Mouse (Mus musculus) neural tube, embryonic 11.5 days (tissue): ENCODE measurements around the gene Wnt3a. TPM values are rescaled to one million over a fixed set of nuclear protein-coding genes. Genes with fewer than 3 reads are reported as not detected.

Experiments used
- ATAC-seq: fragments of 200-750 bp; cut with Nextera tagmentation; 2 replicates; pipeline ENCODE4 v1.8.0; 2017; ENCODE audit warnings: moderate number of reproducible peaks, mild to moderate bottlenecking, moderate TSS enrichment, moderate library complexity; ENCODE audit not compliant: insufficient read depth, low FRiP score, low TSS enrichment
- DNase-seq: peaks from one replicate; pipeline ENCODE4 v3.0.0-alpha.2; 2015; ENCODE audit warnings: low spot score
- H3K27ac ChIP-seq: fragments of 300-500 bp; sonication (generic); 2 replicates; pipeline ENCODE4 v1.5.1; 2014; ENCODE audit warnings: low read depth, mild to moderate bottlenecking, low read length
- H3K27me3 ChIP-seq: fragments of 300-500 bp; sonication (generic); 2 replicates; pipeline ENCODE4 v1.6.1; 2014; ENCODE audit warnings: mild to moderate bottlenecking, low read length, mixed read lengths; ENCODE audit not compliant: control insufficient read depth, insufficient read depth
- H3K36me3 ChIP-seq: fragments of 300-500 bp; sonication (generic); 2 replicates; pipeline ENCODE4 v1.6.1; 2014; ENCODE audit warnings: mild to moderate bottlenecking, low read length, moderate library complexity, mixed read lengths; ENCODE audit not compliant: control insufficient read depth, insufficient read depth
- H3K4me1 ChIP-seq: fragments of 300-500 bp; sonication (generic); 2 replicates; pipeline ENCODE4 v1.6.1; 2014; ENCODE audit warnings: low read length, mixed read lengths; ENCODE audit not compliant: control insufficient read depth, insufficient read depth
- H3K4me2 ChIP-seq: fragments of 300-500 bp; sonication (generic); 2 replicates; pipeline ENCODE4 v1.6.1; 2014; ENCODE audit warnings: low read depth, mild to moderate bottlenecking, moderate library complexity
- H3K4me3 ChIP-seq: fragments of 300-500 bp; sonication (generic); 2 replicates; pipeline ENCODE4 v1.5.1; 2014; ENCODE audit warnings: low read depth, low read length
- H3K9ac ChIP-seq: fragments of 300-500 bp; sonication (generic); 2 replicates; pipeline ENCODE4 v1.6.1; 2014; ENCODE audit warnings: mild to moderate bottlenecking, low read length
- H3K9me3 ChIP-seq: fragments of 300-500 bp; sonication (generic); 2 replicates; pipeline ENCODE4 v1.6.1; 2016; ENCODE audit warnings: low read length; ENCODE audit not compliant: control insufficient read depth
- WGBS: fragments of 180-500 bp; shearing (Covaris S2); extraction: QIAGEN DNeasy Blood & Tissue Kit; methylation state at CpG from one replicate; pipeline ENCODE4 v1.1.7; 2014; 5-methylcytosine and 5-hydroxymethylcytosine counted together
- polyA plus RNA-seq: library from polyadenylated mRNA; unstranded; fragments of >200 nt; fragmentation: Nextera tagmentation; extraction: Ambion mirVana; gene quantifications from 2 replicates; pipeline ENCODE4 v1.2.1, GENCODE M21; 2014

The Wnt3a gene
- polyA plus RNA-seq, 1 experiment from 2014 or later, result 3.3 TPM

DNA sequence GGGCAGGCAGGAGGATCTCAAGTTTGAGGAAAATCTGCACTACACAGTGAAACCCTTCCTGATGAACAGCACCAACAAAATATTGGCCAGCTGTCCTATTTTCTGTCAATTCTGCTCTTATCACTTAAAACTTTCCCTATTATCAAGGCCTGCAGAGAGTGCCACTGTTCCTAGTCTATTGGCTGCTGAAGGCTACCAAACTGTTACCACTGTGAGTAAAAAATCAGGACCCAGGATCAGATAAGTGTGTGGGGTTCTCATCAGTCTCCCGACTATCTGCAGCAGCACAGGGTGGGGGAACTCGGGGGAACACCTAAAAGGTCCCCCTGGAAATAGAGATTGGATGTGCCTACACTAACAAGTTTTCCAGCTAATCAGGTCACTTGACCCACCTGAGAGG, 65.4 kb downstream of the Wnt3a start:
- Histone ChIP-seq H3K4me1 (peaks cover 19% of the 10 kb centered on the region), H3K9me3 (no peaks in the 10 kb centered on the region), H3K36me3 (peaks cover 2% of the 10 kb centered on the region; the same call in 1 of the 2 replicates), H3K4me3 (no peak overlapping the region), H3K27me3 (no peaks in the 10 kb centered on the region), H3K27ac (no peak overlapping the region), H3K4me2 (no peak overlapping the region), H3K9ac (no peak overlapping the region)
- no peak for ATAC-seq
- no peak for DNase-seq
- WGBS, result 87% methylated on average over 2 of the region's 2 CpGs

DNA sequence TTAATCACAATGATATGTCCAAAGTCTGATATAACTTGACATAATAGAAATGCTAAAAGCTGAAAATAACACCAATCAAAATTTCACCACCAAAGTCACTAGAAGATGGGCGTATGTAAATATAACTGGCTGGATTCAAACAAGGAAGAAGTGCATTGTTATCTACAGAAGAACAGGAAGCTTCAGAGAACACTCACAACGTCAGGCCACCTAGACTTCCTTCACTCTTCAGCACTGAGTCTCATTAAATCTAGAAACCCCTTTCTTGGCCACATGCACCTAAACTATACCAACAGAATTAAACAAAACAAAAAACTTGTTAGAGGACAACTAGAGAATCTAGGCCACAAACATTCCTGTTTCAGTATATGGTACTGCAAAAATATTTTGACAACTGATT, 66.1 kb downstream of the Wnt3a start:
- Histone ChIP-seq H3K27me3 (no peaks in the 10 kb centered on the region), H3K9ac (no peak overlapping the region), H3K36me3 (peaks cover 2% of the 10 kb centered on the region; the same call in 1 of the 2 replicates), H3K4me1 (peaks cover 19% of the 10 kb centered on the region), H3K27ac (no peak overlapping the region), H3K9me3 (no peaks in the 10 kb centered on the region), H3K4me2 (no peak overlapping the region), H3K4me3 (no peak overlapping the region)
- ATAC-seq (no peak), DNase-seq (no peak)
- WGBS, result 85% methylated on average over 2 of the region's 2 CpGs

DNA sequence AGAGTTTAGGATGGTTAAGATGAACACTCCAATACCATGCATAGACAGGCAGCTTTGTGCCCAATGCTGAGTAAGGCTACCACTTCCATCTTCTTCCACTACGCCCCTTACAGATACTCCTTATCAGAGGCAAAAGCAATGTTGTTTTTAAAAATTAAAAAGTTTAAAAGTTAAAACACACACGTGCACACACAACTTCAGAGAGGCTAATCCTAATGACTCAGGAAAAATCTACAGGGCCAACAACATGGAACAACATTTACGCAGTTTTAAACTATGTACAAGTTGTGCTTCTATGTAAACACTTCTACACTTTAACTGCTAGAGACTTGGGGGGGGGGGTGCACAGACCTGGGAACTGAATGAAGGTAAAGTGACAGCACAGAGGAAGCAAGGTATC, 66.5 kb downstream of the Wnt3a start:
- no peak for ATAC-seq
- Histone ChIP-seq H3K9me3 (no peaks in the 10 kb centered on the region), H3K27ac (no peak overlapping the region), H3K9ac (no peak overlapping the region), H3K4me3 (no peak overlapping the region), H3K4me1 (peaks cover 19% of the 10 kb centered on the region), H3K36me3 (peaks cover 2% of the 10 kb centered on the region; the same call in 1 of the 2 replicates), H3K4me2 (no peak overlapping the region), H3K27me3 (no peaks in the 10 kb centered on the region)
- DNase-seq, result no peak
- WGBS, result 92% methylated on average over 3 of the region's 3 CpGs

DNA sequence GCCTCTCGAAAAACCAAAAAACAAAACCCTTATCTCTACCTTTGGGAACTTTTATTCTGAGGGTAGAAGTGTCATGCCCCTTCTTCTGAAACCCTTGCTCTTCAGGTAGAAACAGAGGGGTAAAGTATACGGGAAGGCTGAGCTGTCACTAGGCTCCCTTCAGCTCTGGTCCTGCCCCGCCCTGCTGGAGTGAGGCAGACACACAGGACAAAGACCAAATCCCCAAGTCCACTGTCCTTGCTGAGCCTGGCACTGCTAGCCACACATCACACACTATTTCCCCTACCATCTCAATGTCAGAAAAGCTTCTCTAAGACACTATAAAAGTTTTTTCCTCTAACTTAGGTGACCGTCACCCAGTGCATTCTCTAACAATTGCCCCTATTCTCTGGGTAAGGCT, 68.2 kb downstream of the Wnt3a start:
- Histone ChIP-seq H3K4me2 (no peak overlapping the region), H3K9ac (no peak overlapping the region), H3K9me3 (no peaks in the 10 kb centered on the region), H3K27ac (no peak overlapping the region), H3K4me1 (peaks cover 16% of the 10 kb centered on the region), H3K4me3 (no peak overlapping the region), H3K36me3 (peaks cover 2% of the 10 kb centered on the region), H3K27me3 (no peaks in the 10 kb centered on the region)
- WGBS, result 92% methylated on average over 4 of the region's 4 CpGs
- DNase-seq, result no peak
- no peak for ATAC-seq

DNA sequence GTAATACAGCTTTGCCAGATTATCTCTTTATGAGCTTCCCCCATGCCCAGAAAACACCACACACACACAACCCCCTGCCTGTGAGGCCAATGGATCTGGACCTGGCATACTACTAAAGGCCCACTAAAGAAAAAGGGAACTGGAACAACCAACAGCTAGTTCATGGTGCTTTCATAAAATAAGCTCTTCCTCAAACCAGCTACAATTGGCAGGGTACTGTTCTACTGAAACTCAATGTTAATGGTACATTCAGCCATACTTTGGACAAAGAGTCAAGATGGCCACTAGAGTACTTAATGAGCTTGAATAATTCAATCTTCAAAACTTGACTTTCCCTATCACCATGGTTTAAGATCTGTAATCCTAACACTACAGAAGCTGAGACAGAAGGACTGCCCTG, 68.9 kb downstream of the Wnt3a start:
- Histone ChIP-seq H3K4me2 (no peak overlapping the region), H3K9ac (no peak overlapping the region), H3K27me3 (no peaks in the 10 kb centered on the region), H3K4me3 (no peak overlapping the region), H3K9me3 (no peaks in the 10 kb centered on the region), H3K4me1 (peaks cover 12% of the 10 kb centered on the region), H3K27ac (no peak overlapping the region), H3K36me3 (peaks cover 2% of the 10 kb centered on the region)
- ATAC-seq (no peak), DNase-seq (no peak)

DNA sequence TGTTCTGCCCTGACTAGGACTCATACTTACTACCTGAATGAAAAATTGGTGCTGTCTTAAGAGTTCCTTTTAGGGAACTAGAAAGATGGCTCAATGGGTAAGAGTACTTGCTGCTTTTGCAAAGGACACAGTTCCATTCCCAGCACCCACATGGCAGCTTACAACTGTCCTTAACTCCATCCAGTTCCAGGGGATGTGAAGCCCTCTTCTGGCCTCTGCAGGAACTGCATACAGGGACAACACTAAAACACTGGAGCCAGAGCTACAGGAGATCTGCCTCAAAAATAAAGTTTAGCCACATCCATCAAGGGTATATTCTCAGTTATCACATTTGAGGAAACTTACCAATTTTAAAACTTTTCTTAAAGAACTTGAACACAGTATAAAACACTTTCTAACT, 71.5 kb downstream of the Wnt3a start:
- Histone ChIP-seq H3K4me1 (no peaks in the 10 kb centered on the region), H3K4me2 (no peak overlapping the region), H3K27me3 (no peaks in the 10 kb centered on the region), H3K9ac (no peak overlapping the region), H3K36me3 (peaks cover 2% of the 10 kb centered on the region), H3K9me3 (no peaks in the 10 kb centered on the region), H3K27ac (no peak overlapping the region), H3K4me3 (no peak overlapping the region)
- ATAC-seq (no peak), DNase-seq (peak; percentile 35)

DNA sequence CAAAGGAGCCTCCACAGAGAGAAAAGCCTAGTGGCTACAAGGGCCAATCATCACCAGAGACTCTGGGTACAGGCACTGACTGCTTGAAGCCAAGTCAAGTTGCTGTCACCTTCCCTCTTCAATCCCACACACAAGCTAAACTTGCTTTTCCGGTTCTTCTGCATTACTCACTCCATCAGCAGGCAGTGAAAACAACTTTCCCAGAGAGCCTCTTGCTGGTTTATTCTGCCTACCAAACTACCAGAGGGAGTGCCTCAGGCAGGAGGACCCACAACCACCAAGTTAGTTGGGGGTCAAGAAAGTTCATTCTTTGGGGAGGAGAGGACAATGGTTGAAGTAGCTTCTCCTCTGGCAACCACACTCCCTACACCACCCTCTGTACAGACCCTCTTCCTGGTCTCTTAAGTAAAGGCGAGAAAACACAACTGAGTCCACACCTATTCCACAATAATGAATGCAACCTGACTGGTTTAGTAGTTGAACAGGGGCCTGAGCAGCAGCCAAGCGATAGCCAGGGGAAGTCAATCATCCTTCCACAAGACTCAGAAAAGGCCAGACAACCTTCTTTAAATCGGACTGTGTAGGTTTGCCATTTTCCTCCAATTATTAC, 72.1 kb downstream of the Wnt3a start:
- Histone ChIP-seq H3K27me3 (no peaks in the 10 kb centered on the region), H3K4me1 (no peaks in the 10 kb centered on the region), H3K36me3 (peaks cover 2% of the 10 kb centered on the region), H3K9me3 (no peaks in the 10 kb centered on the region), H3K4me2 (no peak overlapping the region), H3K27ac (no peak overlapping the region), H3K4me3 (no peak overlapping the region), H3K9ac (no peak overlapping the region)
- ATAC-seq (no peak), DNase-seq (no peak)
- 89% methylated on average over 4 of the region's 4 CpGs for WGBS

DNA sequence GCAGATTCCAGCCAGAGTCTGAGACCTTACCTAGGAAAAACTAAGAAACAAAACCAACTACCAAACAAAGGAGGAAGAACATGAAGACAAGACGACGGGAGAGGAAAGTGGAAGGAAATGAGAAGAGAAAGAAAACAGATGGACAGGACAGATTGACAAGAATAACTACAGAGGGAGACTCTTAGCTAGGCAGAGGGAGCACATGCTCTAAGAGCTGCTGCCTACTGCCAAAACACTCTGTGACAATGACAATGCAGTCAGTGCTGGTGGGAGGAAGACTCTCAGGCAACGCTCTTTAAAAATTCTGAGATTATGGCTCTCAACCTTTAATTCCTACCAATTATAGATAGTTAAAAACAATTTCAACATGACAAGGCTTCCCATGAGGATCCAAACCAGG, 73.6 kb downstream of the Wnt3a start:
- DNase-seq (no peak), ATAC-seq (no peak)
- no peak overlapping the region for H3K9ac ChIP-seq
- no peak overlapping the region for H3K4me3 ChIP-seq
- WGBS, result 89% methylated on average over 3 of the region's 3 CpGs
- no peaks in the 10 kb centered on the region for H3K27me3 ChIP-seq
- no peak overlapping the region for H3K4me2 ChIP-seq
- H3K36me3 ChIP-seq, result peaks cover 2% of the 10 kb centered on the region; the same call in 1 of the 2 replicates
- H3K4me1 ChIP-seq, result no peaks in the 10 kb centered on the region
- no peaks in the 10 kb centered on the region for H3K9me3 ChIP-seq
- H3K27ac ChIP-seq, result no peak overlapping the region

DNA sequence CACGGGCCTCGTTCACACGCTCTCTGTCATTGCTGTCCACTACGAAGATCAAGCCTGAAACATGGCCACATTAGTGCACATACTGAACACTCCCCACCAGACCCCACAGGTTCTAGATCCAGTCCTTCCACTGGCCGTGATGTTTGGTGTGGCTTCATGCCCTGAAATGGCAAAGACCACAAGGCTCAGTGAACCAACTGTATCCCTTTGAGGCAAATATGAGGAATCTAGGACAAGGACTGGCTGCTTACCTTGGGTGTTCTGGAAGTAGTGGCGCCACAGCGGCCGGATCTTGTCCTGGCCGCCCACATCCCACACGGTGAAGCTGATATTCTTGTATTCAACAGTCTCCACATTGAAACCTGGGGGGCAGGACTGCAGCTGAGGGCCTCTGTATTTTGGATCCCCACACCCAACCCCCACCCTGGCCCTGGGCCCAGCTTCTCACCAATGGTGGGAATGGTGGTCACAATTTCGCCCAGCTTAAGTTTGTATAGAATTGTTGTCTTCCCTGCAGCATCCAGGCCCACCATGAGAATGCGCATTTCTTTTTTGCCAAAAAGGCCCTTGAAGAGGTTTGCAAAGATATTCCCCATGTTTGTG, 77.6 kb downstream of the Wnt3a start:
- Histone ChIP-seq H3K9ac (no peak overlapping the region), H3K9me3 (no peaks in the 10 kb centered on the region), H3K4me1 (0 out of 2 replicates have a peak, but pooled peaks cover 8% of the 10 kb centered on the region), H3K36me3 (peaks cover 15% of the 10 kb centered on the region), H3K4me3 (no peak overlapping the region), H3K27me3 (no peaks in the 10 kb centered on the region), H3K4me2 (no peak overlapping the region), H3K27ac (no peak overlapping the region)
- ATAC-seq (no peak), DNase-seq (no peak)
- WGBS, result 94% methylated on average over 12 of the region's 12 CpGs
